Mouse (Mus musculus): ENCODE measurements at regions not wholly inside any gene's neighbourhood (a gene's known extent, or its start where the extent isn't known, plus 50 kb on each side); places are given as distances from the start of the nearest gene placed in this dataset.

- DNase-seq (ENCODE audit: low read depth, low spot score): no peak
Measured at GRCm38 (mm10) chr13:39823346-39823954, 537.8 kb downstream of the Ofcc1 start.

DNA sequence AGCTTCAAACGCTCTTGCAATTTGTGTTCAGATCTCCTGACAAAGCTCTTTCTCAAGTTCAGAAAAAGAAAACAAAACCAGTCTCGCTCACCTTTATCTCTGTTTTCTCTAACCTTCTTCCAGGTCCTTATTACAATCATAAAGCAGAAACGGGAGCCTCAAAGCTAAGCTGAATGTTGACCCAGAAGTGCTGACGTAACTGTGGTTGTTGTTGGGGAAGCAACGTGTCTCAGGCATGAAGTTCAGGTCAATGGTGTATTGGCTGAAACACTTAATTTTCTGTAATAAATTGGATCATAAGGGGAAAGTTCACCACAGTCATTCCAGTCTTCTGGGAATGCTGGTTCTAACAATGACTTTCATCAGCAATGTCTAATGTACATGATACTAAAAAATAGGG, 586.7 kb downstream of the Ofcc1 start:
- no peak for DNase-seq (ENCODE audit: low read depth, low spot score)

DNA sequence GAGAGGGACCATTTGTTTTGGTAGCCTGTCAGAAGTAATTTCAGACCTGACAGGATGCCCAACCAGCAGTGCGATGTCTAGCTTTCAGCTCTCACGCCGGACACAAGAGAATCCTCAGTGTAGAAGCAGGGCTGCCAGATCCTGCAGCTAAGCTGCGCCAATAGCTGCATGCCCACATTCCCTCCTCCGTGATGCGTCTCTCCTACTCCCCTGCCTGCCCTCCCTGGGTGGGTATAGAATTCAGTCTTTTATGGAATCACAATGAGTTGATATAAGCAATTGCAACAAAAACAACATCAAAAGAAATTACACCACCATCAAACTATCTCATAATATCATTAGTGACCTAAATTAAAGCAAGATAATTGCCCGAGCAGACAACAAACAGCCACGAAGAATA, 587.1 kb downstream of the Ofcc1 start:
- no peak for DNase-seq (ENCODE audit: low read depth, low spot score)

DNA sequence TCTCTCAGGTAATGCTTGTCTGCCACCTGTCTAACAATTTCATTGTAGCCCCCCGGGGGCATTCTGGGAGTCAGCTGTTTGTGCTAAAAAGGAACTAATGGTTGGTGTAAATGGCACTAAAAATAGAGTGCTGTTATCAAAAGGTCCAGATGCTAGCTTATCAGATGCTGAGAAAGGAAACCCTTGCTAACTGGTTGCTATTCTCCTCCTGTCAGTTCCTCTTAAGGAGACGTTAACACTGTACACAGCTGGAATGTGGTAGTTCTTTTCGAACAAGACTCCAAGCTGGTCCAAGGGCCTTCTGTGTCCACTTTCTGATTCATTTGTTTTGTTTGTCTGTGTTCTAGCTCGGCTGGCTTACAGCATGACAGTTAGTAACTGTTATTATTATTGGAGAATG, 592.0 kb downstream of the Ofcc1 start:
- DNase-seq (ENCODE audit: low read depth, low spot score): peak; percentile 3

DNA sequence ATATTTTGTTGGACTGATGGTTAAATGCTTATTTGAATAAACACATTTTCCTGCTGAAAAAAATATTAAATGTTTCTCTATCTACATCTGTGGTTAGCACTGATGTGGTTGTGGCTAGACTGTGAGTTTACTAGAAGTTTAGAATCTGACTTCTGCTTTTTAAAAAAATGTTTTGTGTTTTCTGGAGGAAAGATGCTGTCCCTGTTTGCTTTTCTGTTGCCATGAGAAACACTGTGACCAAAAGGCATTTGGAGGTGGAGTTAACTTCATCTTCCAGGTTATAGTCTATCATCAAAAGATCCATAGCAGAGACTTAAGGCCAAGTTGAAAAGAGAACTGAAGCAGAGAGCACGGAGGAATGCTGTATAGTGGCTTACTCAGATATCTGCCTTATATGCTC, 594.4 kb downstream of the Ofcc1 start:
- DNase-seq (ENCODE audit: low read depth, low spot score): no peak
